Mouse (Mus musculus): Measurements from ENCODE around the gene Actrt3.

- TF ChIP-seq CTCF (IDR thresholded peaks at IDR 0.05; ENCODE audit: low read depth, low read length) (no peak), GATA1 (IDR thresholded peaks at IDR 0.05; ENCODE audit: borderline replicate concordance, low read length) (no peak)
Measured at GRCm38 (mm10) chr3:30602065-30602739, 2.5 kb upstream of the Actrt3 start, which contains the start of gene Mynn.

Data from G1E (cell line).